Mouse (Mus musculus): Measurements from ENCODE around the gene Dbndd2.
A peak's percentile ranks its signal among the peaks of the same experiment; 100 is the strongest.

Dbndd2 gene

GRCm38 (mm10) chr2:164453887-164454500 is 31.9 kb upstream of the Dbndd2 start:
- no peak for DNase-seq (ENCODE audit: low read depth, low spot score)

- DNase-seq (ENCODE audit: low read depth, low spot score): no peak
Observed at GRCm38 (mm10) chr2:164454846-164455245, 31.1 kb upstream of the Dbndd2 start.

GRCm38 (mm10) chr2:164455421-164456190 is 30.3 kb upstream of the Dbndd2 start:
- no peak for DNase-seq (ENCODE audit: low read depth, low spot score)

GRCm38 (mm10) chr2:164456413-164456812 is 29.5 kb upstream of the Dbndd2 start:
- DNase-seq (ENCODE audit: low read depth, low spot score): no peak

- DNase-seq (ENCODE audit: low read depth, low spot score): no peak
Observed at GRCm38 (mm10) chr2:164456864-164457300, 29.0 kb upstream of the Dbndd2 start, which contains the start of gene Sys1. TSS of gene Sys1 (plus strand) at chr2:164456964.

GRCm38 (mm10) chr2:164457942-164458341 is 28.0 kb upstream of the Dbndd2 start:
- no peak for DNase-seq (ENCODE audit: low read depth, low spot score)

GRCm38 (mm10) chr2:164458535-164458934 is 27.4 kb upstream of the Dbndd2 start:
- DNase-seq (ENCODE audit: low read depth, low spot score): no peak

GRCm38 (mm10) chr2:164460745-164461551 is 25.0 kb upstream of the Dbndd2 start, which contains the start of gene Gm20458:
TSS of gene Gm20458 (plus strand) at chr2:164460967.
- DNase-seq (ENCODE audit: low read depth, low spot score): peak; percentile 95

- DNase-seq (ENCODE audit: low read depth, low spot score): no peak
Observed at GRCm38 (mm10) chr2:164465161-164465560, 20.7 kb upstream of the Dbndd2 start.

- no peak for DNase-seq (ENCODE audit: low read depth, low spot score)
Observed at GRCm38 (mm10) chr2:164466787-164467186, 19.1 kb upstream of the Dbndd2 start.

GRCm38 (mm10) chr2:164470254-164470653 is 15.7 kb upstream of the Dbndd2 start:
- DNase-seq (ENCODE audit: low read depth, low spot score): no peak

GRCm38 (mm10) chr2:164473624-164474023 is 12.3 kb upstream of the Dbndd2 start, which contains the start of gene Trp53tg5:
TSS of gene Trp53tg5 (minus strand) at chr2:164473724.
- DNase-seq (ENCODE audit: low read depth, low spot score): no peak

- DNase-seq (ENCODE audit: low read depth, low spot score): no peak
Observed at GRCm38 (mm10) chr2:164486258-164487114, 580 bp downstream of the Dbndd2 start.

- DNase-seq (ENCODE audit: low read depth, low spot score): no peak
Observed at GRCm38 (mm10) chr2:164487115-164487527, 1.2 kb downstream of the Dbndd2 start.

GRCm38 (mm10) chr2:164487812-164488211 is 1.9 kb downstream of the Dbndd2 start:
- no peak for DNase-seq (ENCODE audit: low read depth, low spot score)

- no peak for DNase-seq (ENCODE audit: low read depth, low spot score)
Observed at GRCm38 (mm10) chr2:164494126-164494525, 8.2 kb downstream of the Dbndd2 start.

GRCm38 (mm10) chr2:164496331-164496730 is 10.4 kb downstream of the Dbndd2 start:
- DNase-seq (ENCODE audit: low read depth, low spot score): no peak

GRCm38 (mm10) chr2:164496847-164497690 is 11.2 kb downstream of the Dbndd2 start, which contains the start of gene Pigt:
TSS of gene Pigt (plus strand) at chr2:164497520.
- DNase-seq (ENCODE audit: low read depth, low spot score): peak; percentile 59

GRCm38 (mm10) chr2:164497691-164498268 is 11.9 kb downstream of the Dbndd2 start:
- no peak for DNase-seq (ENCODE audit: low read depth, low spot score)

GRCm38 (mm10) chr2:164499317-164499716 is 13.4 kb downstream of the Dbndd2 start:
- no peak for DNase-seq (ENCODE audit: low read depth, low spot score)
